Mouse (Mus musculus): ENCODE data around the gene Ptgfrn. TPM values are rescaled to one million over a fixed set of nuclear protein-coding genes. Genes with fewer than 3 reads are reported as not detected.

Ptgfrn gene
- total RNA-seq, 1 experiment, result 52.3 TPM

GRCm38 (mm10) chr3:101047586-101048275, 62.3 kb downstream of the Ptgfrn start:
- no peaks in the 10 kb centered on the region for H3K9me3 ChIP-seq (ENCODE audit: control insufficient read depth, insufficient read depth, low read depth, low read length)
- peaks cover 46% of the 10 kb centered on the region; the same call in 1 of the 2 replicates for H3K36me3 ChIP-seq (ENCODE audit: control insufficient read depth, insufficient read depth, low read length, poor library complexity, severe bottlenecking)
- H3K27ac ChIP-seq (ENCODE audit: insufficient read depth, low read depth, low read length, poor library complexity, severe bottlenecking), result no peak overlapping the region
- in situ Hi-C loops (cut with MboI; ENCODE audit: low sequenced_read_pairs in 2 of 2, unreplicated experiment in 2 of 2), result no loop called here
- no peak overlapping the region for H3K4me3 ChIP-seq (ENCODE audit: insufficient read depth in 1 of 2, low read depth in 1 of 2, low read length in 2 of 2, poor library complexity in 1 of 2, severe bottlenecking in 1 of 2)
- no peak overlapping the region for H3K9ac ChIP-seq (ENCODE audit: insufficient read depth, low read depth, low read length, poor library complexity, severe bottlenecking)
- H3K4me1 ChIP-seq (ENCODE audit: control insufficient read depth in 2 of 2, insufficient read depth in 2 of 2, low read length in 2 of 2, poor library complexity in 1 of 2), result peaks cover 0 to 26% of the 10 kb centered on the region in 2 experiments; a peak in 2 of 4 replicates
- TF ChIP-seq CHD2 (IDR thresholded peaks at IDR 0.05; ENCODE audit: low read depth, low read length), result no peak
- no peak for TF ChIP-seq MAFK (IDR thresholded peaks at IDR 0.05; ENCODE audit: insufficient read depth, low read depth, low read length)
- no peak for TF ChIP-seq ZC3H11A (IDR thresholded peaks at IDR 0.05; ENCODE audit: borderline replicate concordance, low read depth, low read length)
- TF ChIP-seq ZNF384 (IDR thresholded peaks at IDR 0.05; ENCODE audit: low read depth, low read length), result no peak
- TF ChIP-seq HCFC1 (IDR thresholded peaks at IDR 0.05; ENCODE audit: borderline replicate concordance, insufficient read depth, low read length), result no peak
- DNase-seq (ENCODE audit: low read depth, low spot score), result no peak

DNA sequence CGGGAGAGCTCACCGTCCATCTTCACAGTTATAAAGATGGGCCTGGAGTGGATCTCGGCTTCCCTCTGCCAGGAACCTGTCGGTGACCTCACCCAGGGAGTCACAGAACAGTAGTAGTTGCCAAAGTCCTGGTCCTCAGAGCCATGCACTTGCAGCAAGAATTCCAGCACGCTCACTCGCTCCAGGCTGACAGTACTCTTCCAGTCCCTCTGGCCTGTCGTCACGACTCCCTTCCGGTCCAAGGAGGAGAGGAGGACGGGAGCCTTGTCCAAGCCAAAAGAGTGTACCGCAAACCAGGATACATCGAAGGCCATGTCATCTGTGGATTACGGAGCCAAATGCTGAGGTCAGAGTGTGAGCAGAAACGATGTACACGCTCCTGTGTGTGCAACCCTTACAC, 64.6 kb downstream of the Ptgfrn start:
- Histone ChIP-seq H3K4me3 (ENCODE audit: insufficient read depth in 1 of 2, low read depth in 1 of 2, low read length in 2 of 2, poor library complexity in 1 of 2, severe bottlenecking in 1 of 2) (no peak overlapping the region), H3K9me3 (ENCODE audit: control insufficient read depth, insufficient read depth, low read depth, low read length) (no peaks in the 10 kb centered on the region), H3K9ac (ENCODE audit: insufficient read depth, low read depth, low read length, poor library complexity, severe bottlenecking) (no peak overlapping the region), H3K27ac (ENCODE audit: insufficient read depth, low read depth, low read length, poor library complexity, severe bottlenecking) (no peak overlapping the region), H3K4me1 (ENCODE audit: control insufficient read depth in 2 of 2, insufficient read depth in 2 of 2, low read length in 2 of 2, poor library complexity in 1 of 2) (peaks cover 0 to 40% of the 10 kb centered on the region in 2 experiments; a peak in 2 of 4 replicates), H3K36me3 (ENCODE audit: control insufficient read depth, insufficient read depth, low read length, poor library complexity, severe bottlenecking) (peaks cover 44% of the 10 kb centered on the region; the same call in 1 of the 2 replicates)
- no peak for DNase-seq (ENCODE audit: low read depth, low spot score)
- in situ Hi-C loops (cut with MboI; ENCODE audit: low sequenced_read_pairs in 2 of 2, unreplicated experiment in 2 of 2), result no loop called here
- TF ChIP-seq ZNF384 (IDR thresholded peaks at IDR 0.05; ENCODE audit: low read depth, low read length) (no peak), CHD2 (IDR thresholded peaks at IDR 0.05; ENCODE audit: low read depth, low read length) (no peak), HCFC1 (IDR thresholded peaks at IDR 0.05; ENCODE audit: borderline replicate concordance, insufficient read depth, low read length) (no peak), ZC3H11A (IDR thresholded peaks at IDR 0.05; ENCODE audit: borderline replicate concordance, low read depth, low read length) (no peak), MAFK (IDR thresholded peaks at IDR 0.05; ENCODE audit: insufficient read depth, low read depth, low read length) (no peak)

DNA sequence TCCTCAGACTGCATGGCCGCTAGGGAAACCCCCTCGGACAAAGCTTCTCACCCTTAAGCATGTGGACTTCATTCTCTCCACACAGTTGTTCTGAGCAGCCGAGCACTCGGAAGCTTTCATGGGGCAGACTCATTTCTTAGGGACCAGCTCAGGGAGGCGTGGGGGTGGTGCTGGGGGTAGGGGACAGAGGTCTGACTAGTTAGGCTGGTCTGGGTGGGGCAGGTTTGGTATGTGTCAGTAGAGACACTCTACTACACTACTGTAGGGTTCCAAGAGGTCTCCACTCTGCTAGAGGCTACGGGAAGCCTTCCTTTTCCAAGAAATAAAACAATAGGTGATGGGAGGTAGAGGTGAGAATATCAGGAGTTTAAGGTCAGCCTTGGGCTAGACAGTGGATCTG, 65.4 kb downstream of the Ptgfrn start:
- TF ChIP-seq ZC3H11A (IDR thresholded peaks at IDR 0.05; ENCODE audit: borderline replicate concordance, low read depth, low read length), result no peak
- Histone ChIP-seq H3K36me3 (ENCODE audit: control insufficient read depth, insufficient read depth, low read length, poor library complexity, severe bottlenecking) (peaks cover 42% of the 10 kb centered on the region; the same call in 1 of the 2 replicates), H3K27ac (ENCODE audit: insufficient read depth, low read depth, low read length, poor library complexity, severe bottlenecking) (no peak overlapping the region), H3K9me3 (ENCODE audit: control insufficient read depth, insufficient read depth, low read depth, low read length) (no peaks in the 10 kb centered on the region), H3K9ac (ENCODE audit: insufficient read depth, low read depth, low read length, poor library complexity, severe bottlenecking) (no peak overlapping the region), H3K4me3 (ENCODE audit: insufficient read depth in 1 of 2, low read depth in 1 of 2, low read length in 2 of 2, poor library complexity in 1 of 2, severe bottlenecking in 1 of 2) (no peak overlapping the region), H3K4me1 (ENCODE audit: control insufficient read depth in 2 of 2, insufficient read depth in 2 of 2, low read length in 2 of 2, poor library complexity in 1 of 2) (peaks cover 0 to 44% of the 10 kb centered on the region in 2 experiments; a peak in 2 of 4 replicates)
- DNase-seq (ENCODE audit: low read depth, low spot score), result no peak
- in situ Hi-C loops (cut with MboI; ENCODE audit: low sequenced_read_pairs in 2 of 2, unreplicated experiment in 2 of 2), result no loop called here

DNA sequence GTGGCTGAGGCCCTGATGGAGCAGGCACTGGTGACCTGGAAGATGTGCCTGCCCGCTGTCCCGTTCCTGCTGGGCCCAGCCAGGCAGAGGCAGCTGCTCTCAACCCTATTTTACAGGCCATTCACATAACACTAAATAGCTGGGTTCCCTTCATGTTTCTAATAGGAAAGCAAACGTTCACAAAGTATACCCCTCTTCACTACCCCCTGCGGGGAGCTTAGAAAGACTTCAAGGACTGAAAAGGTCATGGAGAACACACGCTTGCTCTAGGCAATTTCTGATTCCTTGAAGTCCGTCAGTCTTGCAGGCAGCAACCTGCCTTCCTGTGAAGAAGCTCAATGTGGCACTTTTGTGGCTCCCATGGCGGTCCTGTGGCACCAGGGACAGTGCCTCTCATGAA, 68.1 kb downstream of the Ptgfrn start:
- Histone ChIP-seq H3K9me3 (ENCODE audit: control insufficient read depth, insufficient read depth, low read depth, low read length) (no peaks in the 10 kb centered on the region), H3K9ac (ENCODE audit: insufficient read depth, low read depth, low read length, poor library complexity, severe bottlenecking) (no peak overlapping the region; the same call in 1 of the 2 replicates), H3K36me3 (ENCODE audit: control insufficient read depth, insufficient read depth, low read length, poor library complexity, severe bottlenecking) (peaks cover 26% of the 10 kb centered on the region; the same call in 1 of the 2 replicates), H3K27ac (ENCODE audit: insufficient read depth, low read depth, low read length, poor library complexity, severe bottlenecking) (no peak overlapping the region), H3K4me3 (ENCODE audit: insufficient read depth in 1 of 2, low read depth in 1 of 2, low read length in 2 of 2, poor library complexity in 1 of 2, severe bottlenecking in 1 of 2) (no peak overlapping the region), H3K4me1 (ENCODE audit: control insufficient read depth in 2 of 2, insufficient read depth in 2 of 2, low read length in 2 of 2, poor library complexity in 1 of 2) (peaks cover 0 to 40% of the 10 kb centered on the region in 2 experiments; a peak in 2 of 4 replicates)
- in situ Hi-C loops (cut with MboI; ENCODE audit: low sequenced_read_pairs in 2 of 2, unreplicated experiment in 2 of 2), result no loop called here
- no peak for DNase-seq (ENCODE audit: low read depth, low spot score)
- TF ChIP-seq CHD2 (IDR thresholded peaks at IDR 0.05; ENCODE audit: low read depth, low read length) (no peak), ZC3H11A (IDR thresholded peaks at IDR 0.05; ENCODE audit: borderline replicate concordance, low read depth, low read length) (no peak), ZNF384 (IDR thresholded peaks at IDR 0.05; ENCODE audit: low read depth, low read length) (no peak), HCFC1 (IDR thresholded peaks at IDR 0.05; ENCODE audit: borderline replicate concordance, insufficient read depth, low read length) (no peak), MAFK (IDR thresholded peaks at IDR 0.05; ENCODE audit: insufficient read depth, low read depth, low read length) (no peak)

Data from ES-E14 (cell line).